Mouse (Mus musculus) lung, postnatal 0 days (tissue): Measurements from ENCODE around the gene Nr1d2.
"Not testable (repeated sequence)": the region's sequence is repeated elsewhere in the genome, so short reads cannot be mapped to it uniquely, and the experiment has no call there.

ENCODE experiments used
- CTCF ChIP-seq: IDR thresholded peaks from 2 replicates; pipeline ENCODE4 v1.5.1; 2016; ENCODE audit warnings: antibody characterized with exemption, mild to moderate bottlenecking
- EP300 ChIP-seq: IDR thresholded peaks from 2 replicates; pipeline ENCODE4 v1.6.1; 2016; ENCODE audit warnings: antibody characterized with exemption, mild to moderate bottlenecking, control low read depth

- TF ChIP-seq CTCF, EP300: not testable (repeated sequence)
Measured at GRCm38 (mm10) chr14:18204315-18204714, 34.6 kb downstream of the Nr1d2 start.
